Mouse (Mus musculus): Measurements from ENCODE around the gene Nav1.

The Nav1 gene

DNA sequence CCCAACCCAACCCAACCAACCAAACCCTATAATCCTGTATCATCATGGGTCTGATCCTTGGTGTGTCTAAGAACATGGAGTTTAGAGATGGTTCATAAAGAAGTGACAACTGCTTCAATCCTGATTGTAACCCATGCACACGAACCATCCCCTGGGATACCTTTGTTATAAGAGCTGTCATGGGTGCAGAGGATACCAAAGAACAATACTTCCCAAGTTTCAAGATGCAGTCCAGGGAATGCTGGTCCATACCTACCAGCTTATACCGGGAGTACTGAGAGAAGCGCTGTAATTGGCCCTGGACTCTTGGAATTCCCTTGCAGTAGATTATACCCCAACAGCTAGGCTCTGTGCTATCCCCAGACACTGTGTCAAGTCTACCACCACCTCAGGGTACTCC is 165.2 kb downstream of the Nav1 start:
- ChIA-PET CTCF (interaction anchor here in 2 of 4 experiments (0.6 to 1.5 kb wide), 3 partner anchors 11 to 257 kb away, joined by 3 to 5 read pairs (median 4); partner anchors contain the start of gene Ipo9 (in 1 of the 2)), POLR2A (interaction anchor here in 2 of 4 experiments (0.6 to 0.9 kb wide), 3 partner anchors 10 to 61 kb away, joined by 3 read pairs; partner anchors contain the start of gene Ipo9 (in 1 of the 2))

- ChIA-PET POLR2A (interaction anchor here in 1 of 4 experiments (1.3 kb wide), 1 partner anchor 10 kb away, joined by 4 read pairs; the partner anchor contains the start of gene Ipo9), CTCF (interaction anchor here in 2 of 4 experiments (1.0 to 1.5 kb wide), 2 partner anchors 10 kb away, joined by 3 to 4 read pairs; partner anchors contain the start of gene Ipo9 (in 1 of the 2))
Observed at GRCm38 (mm10) chr1:135440986-135441385, 166.1 kb downstream of the Nav1 start.

DNA sequence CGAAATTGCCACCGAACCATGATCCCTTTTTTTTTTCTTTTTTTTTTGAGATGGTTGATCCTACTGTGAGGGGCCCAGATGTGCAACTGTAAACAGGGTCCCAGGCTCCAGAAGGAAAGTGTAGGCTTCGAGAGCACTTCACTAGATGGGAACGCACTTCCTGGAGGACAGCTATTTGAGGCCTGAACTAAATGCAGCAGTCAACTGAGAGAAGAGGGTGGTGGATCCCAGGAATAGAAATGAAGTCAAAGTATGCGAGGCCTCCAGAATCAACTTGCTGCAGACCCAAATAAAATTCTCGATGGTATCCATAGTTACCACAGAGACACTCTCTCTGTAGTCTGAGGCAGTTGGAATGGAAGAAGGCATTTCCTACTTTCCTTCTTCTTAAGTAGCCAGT is 168.3 kb downstream of the Nav1 start:
- ChIA-PET CTCF (interaction anchor here in 1 of 4 experiments (0.7 kb wide), 1 partner anchor 9 kb away, joined by 5 read pairs; the partner anchor contains the start of gene Ipo9), POLR2A (interaction anchor here in 2 of 4 experiments (0.6 to 1.5 kb wide), 4 partner anchors 8 to 429 kb away, joined by 3 to 6 read pairs (median 4); partner anchors contain the start of gene Ipo9 (in 1 of the 2))

- CTCF ChIA-PET: interaction anchor here in 2 of 4 experiments (0.7 kb wide), 2 partner anchors 55 to 354 kb away, joined by 3 read pairs; no protein-coding TSS in a partner anchor
- POLR2A ChIA-PET: interaction anchor here in 2 of 4 experiments (0.6 to 1.3 kb wide), 3 partner anchors 10 to 119 kb away, joined by 3 read pairs; no protein-coding TSS in a partner anchor
Observed at GRCm38 (mm10) chr1:135435823-135436222, 171.3 kb downstream of the Nav1 start.

DNA sequence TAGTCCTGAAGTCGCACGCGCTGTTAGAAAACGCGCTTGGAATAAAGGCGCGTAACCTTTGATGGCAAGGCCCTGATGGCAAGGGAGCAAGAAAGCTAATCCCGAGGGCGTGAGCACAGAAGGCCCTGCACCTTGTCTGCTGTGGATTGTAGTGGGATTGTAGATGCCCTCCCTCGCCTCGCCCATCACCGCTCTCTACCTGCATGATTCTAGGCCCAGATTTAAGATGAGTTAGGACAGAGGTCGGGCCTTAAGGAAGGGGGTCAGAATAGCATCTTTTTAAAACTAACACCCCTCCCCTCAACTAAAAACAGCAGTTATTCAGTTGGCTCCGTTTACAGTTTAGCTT is 176.5 kb downstream of the Nav1 start:
- CTCF ChIA-PET: interaction anchor here (0.5 to 1.4 kb wide), 10 partner anchors 11 to 309 kb away, joined by 3 to 6 read pairs (median 4); no protein-coding TSS in a partner anchor
- POLR2A ChIA-PET: interaction anchor here in 2 of 4 experiments (0.7 to 1.9 kb wide), 9 partner anchors 8 to 298 kb away, joined by 3 to 6 read pairs (median 3); no protein-coding TSS in a partner anchor

- ChIA-PET CTCF (interaction anchor here (0.5 to 1.5 kb wide), 14 partner anchors 8 to 370 kb away, joined by 3 to 5 read pairs (median 4); no protein-coding TSS in a partner anchor), POLR2A (interaction anchor here in 3 of 4 experiments (0.7 to 1.9 kb wide), 13 partner anchors 9 to 323 kb away, joined by 3 to 6 read pairs (median 3); partner anchors contain the start of gene Shisa4 (in 1 of the 3))
Observed at GRCm38 (mm10) chr1:135429901-135430668, 177.0 kb downstream of the Nav1 start, which contains the start of gene Ipo9. Ipo9 (minus strand) TSS chr1:135430499.

- ChIA-PET POLR2A (interaction anchor here in 1 of 4 experiments (0.7 kb wide), 1 partner anchor 10 kb away, joined by 10 read pairs; no protein-coding TSS in a partner anchor), CTCF (no interaction called here)
Observed at GRCm38 (mm10) chr1:135427390-135427789, 179.7 kb downstream of the Nav1 start.

GRCm38 (mm10) chr1:135426645-135427044 is 180.4 kb downstream of the Nav1 start:
- ChIA-PET CTCF (interaction anchor here in 1 of 4 experiments (1.2 kb wide), 1 partner anchor 26 kb away, joined by 3 read pairs; no protein-coding TSS in a partner anchor), POLR2A (no interaction called here)

- POLR2A ChIA-PET: interaction anchor here in 2 of 4 experiments (0.7 to 1.0 kb wide), 3 partner anchors 9 to 45 kb away, joined by 3 read pairs; no protein-coding TSS in a partner anchor
- CTCF ChIA-PET: interaction anchor here in 1 of 4 experiments (0.6 kb wide), 1 partner anchor 293 kb away, joined by 5 read pairs; no protein-coding TSS in a partner anchor
Observed at GRCm38 (mm10) chr1:135422772-135423171, 184.3 kb downstream of the Nav1 start.

DNA sequence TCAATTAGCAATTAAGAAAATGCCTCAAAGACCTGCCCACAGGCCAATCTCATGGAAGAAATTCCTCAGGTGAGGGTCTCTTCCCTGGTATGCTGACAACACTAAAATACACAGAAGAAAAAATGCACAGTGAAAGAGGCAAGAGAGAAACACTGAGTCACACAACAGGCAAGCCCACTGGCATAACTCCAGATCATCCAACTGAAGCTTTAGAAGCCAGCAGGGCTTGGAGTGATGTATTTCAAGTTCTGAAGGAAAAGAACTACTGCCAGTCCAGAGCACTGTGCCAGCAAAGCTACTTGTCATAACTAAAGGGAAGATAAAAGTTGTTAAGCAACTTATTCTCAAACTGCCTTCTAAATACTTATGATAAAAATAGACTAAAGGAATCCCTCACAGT is 193.1 kb downstream of the Nav1 start:
- ChIA-PET POLR2A (interaction anchor here in 1 of 4 experiments (0.7 kb wide), 1 partner anchor 15 kb away, joined by 3 read pairs; no protein-coding TSS in a partner anchor), CTCF (no interaction called here)

- ChIA-PET CTCF (no interaction called here), POLR2A (interaction anchor here in 1 of 4 experiments (1.6 kb wide), 1 partner anchor 19 kb away, joined by 4 read pairs; no protein-coding TSS in a partner anchor)
Observed at GRCm38 (mm10) chr1:135412130-135412529, 195.0 kb downstream of the Nav1 start.

DNA sequence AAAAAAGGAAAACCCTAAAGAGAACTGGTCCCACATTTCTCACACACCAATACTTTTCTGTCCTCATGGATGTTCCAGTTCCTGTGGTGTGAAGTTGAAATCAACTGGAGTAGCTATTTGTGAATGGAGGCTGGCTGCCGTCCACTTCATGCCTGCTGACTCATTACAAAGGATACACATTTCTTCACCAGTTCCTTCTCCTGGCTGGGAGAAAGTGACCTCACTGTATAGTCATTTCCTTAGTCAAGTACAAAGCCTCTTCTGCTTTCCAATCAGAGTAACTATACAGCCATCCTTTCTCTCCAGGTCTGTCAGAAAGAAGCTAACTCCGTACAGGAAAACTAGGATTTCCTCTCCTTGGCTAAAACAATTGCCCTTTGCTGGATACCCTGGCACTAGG is 196.1 kb downstream of the Nav1 start:
- POLR2A ChIA-PET: interaction anchor here in 1 of 4 experiments (0.5 to 1.6 kb wide), 5 partner anchors 12 to 710 kb away, joined by 3 to 4 read pairs (median 3); no protein-coding TSS in a partner anchor
- CTCF ChIA-PET: interaction anchor here in 1 of 4 experiments (0.6 to 1.4 kb wide), 2 partner anchors 259 to 423 kb away, joined by 3 to 6 read pairs; no protein-coding TSS in a partner anchor

- ChIA-PET CTCF (interaction anchor here in 3 of 4 experiments (0.6 to 1.4 kb wide), 6 partner anchors 8 to 296 kb away, joined by 3 read pairs; no protein-coding TSS in a partner anchor), POLR2A (interaction anchor here in 3 of 4 experiments (0.8 to 1.0 kb wide), 5 partner anchors 9 to 335 kb away, joined by 3 to 6 read pairs (median 3); no protein-coding TSS in a partner anchor)
Observed at GRCm38 (mm10) chr1:135408973-135409372, 198.1 kb downstream of the Nav1 start.

DNA sequence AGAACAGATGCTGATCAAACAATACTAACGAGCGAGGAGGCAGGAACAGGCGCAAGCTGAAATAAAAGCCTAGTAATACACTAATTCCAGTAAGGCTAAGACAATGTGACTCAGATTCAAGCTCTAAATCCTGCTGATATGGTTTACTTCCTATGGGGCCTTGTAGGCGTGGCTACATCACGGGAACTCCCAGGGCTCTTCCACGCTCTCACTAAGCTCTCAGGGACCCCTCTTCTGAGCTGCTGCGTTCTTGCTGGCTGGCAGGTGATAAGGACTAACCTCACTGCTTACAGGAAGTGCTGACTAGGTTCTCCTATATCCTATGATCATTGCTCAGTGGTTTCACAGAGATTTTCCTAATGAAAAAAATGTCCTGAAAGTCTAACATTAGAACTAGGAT is 201.7 kb downstream of the Nav1 start:
- CTCF ChIA-PET: interaction anchor here in 1 of 4 experiments (1.4 kb wide), 1 partner anchor 265 kb away, joined by 3 read pairs; no protein-coding TSS in a partner anchor
- POLR2A ChIA-PET: interaction anchor here in 3 of 4 experiments (0.5 to 3.3 kb wide), 9 partner anchors 10 to 247 kb away, joined by 3 to 13 read pairs (median 4); partner anchors contain the start of gene Elf3 (in 1 of the 3)

DNA sequence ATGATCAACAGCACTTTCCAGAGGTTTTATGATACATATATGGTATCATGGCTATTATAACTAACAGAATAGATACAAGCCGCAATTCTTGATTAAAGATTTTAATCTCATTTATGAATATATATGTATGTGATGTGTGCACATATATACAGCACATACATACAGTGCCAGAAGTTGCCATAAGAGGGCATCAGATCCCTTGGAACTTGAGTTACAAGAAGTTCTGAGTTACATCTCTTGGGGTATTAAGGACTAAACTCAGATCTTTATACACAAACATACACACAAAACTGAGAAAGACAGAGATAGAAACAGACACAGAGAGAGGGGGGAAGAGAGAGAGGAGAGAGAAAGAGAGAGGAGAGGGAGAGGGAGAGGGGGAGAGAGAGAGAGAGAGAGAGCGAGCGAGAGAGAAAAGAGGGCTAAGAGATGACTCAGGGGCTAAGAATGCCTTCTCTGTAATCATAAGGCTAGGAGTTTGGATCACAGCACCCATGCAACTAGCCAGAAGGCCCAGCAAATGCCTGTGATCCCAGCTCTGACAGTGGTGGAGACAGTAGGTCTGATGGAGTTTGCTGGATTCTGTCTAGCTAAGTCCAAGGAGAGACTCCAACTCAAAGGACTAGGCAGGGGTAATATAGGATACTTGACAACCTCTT is 205.5 kb downstream of the Nav1 start:
- ChIA-PET POLR2A (interaction anchor here in 1 of 4 experiments (1.3 to 2.5 kb wide), 2 partner anchors 13 to 143 kb away, joined by 3 to 8 read pairs; partner anchors contain the start of gene Elf3), CTCF (interaction anchor here in 1 of 4 experiments (0.7 kb wide), 1 partner anchor 139 kb away, joined by 3 read pairs; no protein-coding TSS in a partner anchor)

DNA sequence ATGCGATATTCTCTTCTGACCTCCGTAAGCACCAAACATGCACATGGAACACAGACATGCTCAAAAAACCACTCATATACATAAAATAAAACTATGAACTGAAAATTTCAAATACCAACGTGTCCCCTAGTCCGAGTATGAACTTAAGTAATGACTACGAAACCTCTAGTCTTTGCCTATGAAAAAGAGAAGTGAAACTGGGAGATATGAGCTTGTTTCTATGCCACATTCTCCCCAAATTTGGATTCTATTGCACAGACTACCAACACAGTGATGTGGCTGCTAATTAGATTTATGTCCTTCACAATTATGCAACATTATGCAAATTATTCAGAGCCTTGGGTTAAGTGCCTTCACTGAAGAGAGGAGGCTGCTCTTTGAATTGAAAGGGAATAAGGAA is 207.6 kb downstream of the Nav1 start:
- CTCF ChIA-PET: interaction anchor here in 1 of 4 experiments (0.5 to 0.9 kb wide), 3 partner anchors 19 to 141 kb away, joined by 3 to 5 read pairs (median 3); no protein-coding TSS in a partner anchor
- POLR2A ChIA-PET: interaction anchor here in 1 of 4 experiments (1.7 kb wide), 1 partner anchor 8 kb away, joined by 3 read pairs; no protein-coding TSS in a partner anchor

GRCm38 (mm10) chr1:135385161-135385560 is 221.9 kb downstream of the Nav1 start:
- ChIA-PET POLR2A (interaction anchor here in 1 of 4 experiments (2.8 kb wide), 1 partner anchor 9 kb away, joined by 8 read pairs; no protein-coding TSS in a partner anchor), CTCF (no interaction called here)
